Mouse (Mus musculus) v-Abl transformed pro-B cells (cell line): ENCODE measurements around the gene 9530077C05Rik.

Experiments used
- in situ Hi-C, 2 experiments: fragments of 400-800 bp; cut with MboI; formaldehyde crosslinking; loops; one replicate each; pipeline ENCODE4 v1.15.1; 2025; ENCODE audit not compliant: unreplicated experiment in 2 of 2

9530077C05Rik gene

DNA sequence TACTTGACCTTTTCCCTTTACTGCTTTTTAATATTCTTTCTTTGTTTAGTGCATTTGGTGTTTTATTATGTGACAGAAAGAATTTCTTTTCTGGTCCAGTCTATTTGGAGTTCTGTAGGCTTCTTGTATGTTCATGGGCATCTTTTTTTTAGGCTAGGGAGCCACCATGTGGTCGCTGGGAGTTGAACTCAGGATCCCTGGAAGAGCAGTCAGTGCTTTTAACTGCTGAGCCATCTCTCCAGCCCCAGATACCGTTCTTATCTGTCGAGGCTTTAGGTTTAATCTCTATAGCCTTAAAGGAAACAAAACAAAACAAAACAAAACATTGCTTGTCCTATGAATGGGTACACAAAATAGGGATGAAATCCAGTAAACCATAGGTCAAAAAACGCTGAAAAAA is 3.0 kb upstream of the 9530077C05Rik start:
- in situ Hi-C loops, result loop anchor here (5.0 to 10.0 kb wide), 7 partner anchors 176 to 431 kb away; partner anchors contain the start of genes Pigyl (in 2 of the 2) and Zfp809 (in 1 of the 2)

DNA sequence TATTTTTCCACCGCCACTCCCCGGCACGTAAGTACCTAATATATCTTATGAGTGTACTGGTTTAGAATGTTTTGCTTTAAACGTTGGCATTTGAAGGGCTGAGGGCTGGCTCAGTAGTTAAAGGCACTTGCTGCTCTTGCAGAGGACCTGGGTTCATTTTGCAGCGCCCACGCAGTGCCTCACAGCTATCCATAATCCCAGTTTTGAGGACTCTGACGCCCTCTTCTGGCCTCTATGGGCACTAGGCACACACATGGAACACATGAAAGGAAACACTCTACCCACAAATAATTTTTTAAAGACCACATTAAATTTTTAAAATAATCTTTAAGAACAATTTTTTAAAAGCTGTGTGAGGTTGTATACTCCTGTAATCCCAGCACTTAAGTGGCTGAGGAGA is 1.8 kb upstream of the 9530077C05Rik start:
- in situ Hi-C loops, result loop anchor here (5.0 to 10.0 kb wide), 7 partner anchors 177 to 432 kb away; partner anchors contain the start of genes Pigyl (in 2 of the 2) and Zfp809 (in 1 of the 2)

DNA sequence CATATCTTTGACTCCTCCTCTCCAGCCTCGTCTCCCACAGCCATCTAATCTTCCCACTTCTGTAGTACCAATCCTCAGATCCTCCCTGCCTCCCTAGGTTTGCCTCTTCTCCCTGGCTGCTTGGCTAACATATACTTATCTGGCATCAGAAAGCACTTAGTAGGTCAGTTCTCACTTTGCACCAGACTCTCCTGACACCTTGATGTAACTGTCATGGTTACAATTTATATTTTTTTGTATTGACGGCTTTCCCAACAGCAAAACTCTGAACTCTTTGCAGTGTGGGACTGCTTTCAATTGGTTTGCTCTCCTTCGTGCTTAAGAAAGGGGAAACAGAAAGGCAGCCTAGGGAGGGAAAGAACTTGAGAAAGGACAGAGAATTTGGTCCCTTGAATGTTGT is 4.9 kb downstream of the 9530077C05Rik start:
- in situ Hi-C loops, result loop anchor here in 1 of 2 experiments (10.0 kb wide), 2 partner anchors 49 to 441 kb away; partner anchors contain the start of gene Rp9

DNA sequence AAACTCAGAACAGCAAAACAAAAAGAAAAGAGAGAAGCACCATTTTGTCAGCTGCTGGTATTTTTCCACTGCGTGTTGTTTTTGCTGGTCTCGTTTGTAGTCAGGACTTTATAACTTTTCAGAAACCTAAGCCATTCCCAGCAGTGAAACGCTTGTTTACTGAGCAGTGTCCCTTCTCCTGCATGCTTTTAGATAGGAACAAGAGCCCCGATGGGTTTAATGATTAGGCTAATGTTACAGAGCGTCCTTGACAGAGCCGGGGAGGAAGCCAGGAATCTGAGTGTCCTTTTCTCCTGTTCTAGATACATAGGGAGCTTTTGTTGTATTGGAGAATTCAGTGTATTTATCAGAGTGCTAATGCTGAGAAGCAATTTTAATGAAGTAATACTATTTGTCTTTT is 6.2 kb downstream of the 9530077C05Rik start:
- in situ Hi-C loops, result loop anchor here in 1 of 2 experiments (10.0 kb wide), 2 partner anchors 47 to 443 kb away; partner anchors contain the start of gene Rp9

DNA sequence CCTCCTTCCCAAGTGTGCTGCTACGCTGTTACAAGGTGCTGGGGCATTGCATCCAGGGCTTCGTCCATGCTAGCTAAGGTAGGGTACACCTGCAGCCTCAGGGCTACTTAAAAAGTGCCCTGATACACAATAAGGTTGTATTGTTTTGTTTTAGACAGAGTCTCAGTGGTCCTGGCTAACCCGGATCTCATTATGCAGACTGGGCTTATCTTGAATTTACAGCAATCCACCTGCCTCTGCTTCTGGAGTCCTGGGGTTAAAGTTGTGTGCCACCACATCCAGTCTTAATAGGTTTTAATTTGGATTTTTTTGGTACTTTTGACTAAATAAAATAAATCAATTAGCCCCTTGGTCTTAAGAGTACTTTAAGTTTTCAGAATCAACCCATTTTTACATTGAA is 8.6 kb downstream of the 9530077C05Rik start:
- in situ Hi-C loops, result loop anchor here in 1 of 2 experiments (10.0 kb wide), 2 partner anchors 45 to 445 kb away; partner anchors contain the start of gene Rp9

DNA sequence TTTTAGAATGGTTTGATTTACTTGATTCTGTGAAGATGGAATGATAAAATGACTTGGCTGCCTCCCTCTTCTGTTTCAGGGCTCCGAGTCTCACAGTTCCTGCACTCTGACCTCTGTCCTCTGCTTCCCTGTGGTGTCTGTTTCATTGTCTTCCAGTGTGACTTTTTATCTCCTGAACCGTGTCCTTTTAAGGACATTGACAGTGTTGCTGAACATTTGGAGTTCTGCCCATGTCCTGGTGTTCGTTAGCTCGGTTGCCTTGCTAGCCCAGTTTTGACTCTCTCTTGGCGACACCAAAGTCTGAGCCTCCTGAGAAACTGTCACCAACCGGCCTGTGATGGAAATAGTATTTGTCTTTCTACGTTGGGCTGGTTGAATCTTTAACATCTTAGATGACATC is 9.2 kb downstream of the 9530077C05Rik start:
- in situ Hi-C loops, result no loop called here

DNA sequence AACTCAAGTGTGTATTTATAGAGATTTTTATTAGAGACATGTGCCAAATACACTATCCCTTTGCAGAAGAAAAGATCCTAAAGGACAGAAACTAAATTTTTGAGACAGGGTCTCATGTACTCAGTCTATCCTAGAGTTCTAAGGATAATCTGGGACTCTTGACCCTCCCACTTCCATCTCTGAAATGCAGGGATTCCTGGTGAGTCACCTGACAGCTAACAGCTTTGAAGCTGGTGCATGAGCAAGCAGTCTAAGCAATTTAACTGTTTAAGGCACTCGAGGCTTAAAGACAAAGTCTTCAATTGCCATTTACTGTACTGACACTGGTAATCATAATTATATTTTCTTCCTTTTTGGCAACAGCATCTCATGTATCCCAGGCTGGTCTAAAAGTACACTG is 11.2 kb downstream of the 9530077C05Rik start:
- in situ Hi-C loops, result no loop called here

DNA sequence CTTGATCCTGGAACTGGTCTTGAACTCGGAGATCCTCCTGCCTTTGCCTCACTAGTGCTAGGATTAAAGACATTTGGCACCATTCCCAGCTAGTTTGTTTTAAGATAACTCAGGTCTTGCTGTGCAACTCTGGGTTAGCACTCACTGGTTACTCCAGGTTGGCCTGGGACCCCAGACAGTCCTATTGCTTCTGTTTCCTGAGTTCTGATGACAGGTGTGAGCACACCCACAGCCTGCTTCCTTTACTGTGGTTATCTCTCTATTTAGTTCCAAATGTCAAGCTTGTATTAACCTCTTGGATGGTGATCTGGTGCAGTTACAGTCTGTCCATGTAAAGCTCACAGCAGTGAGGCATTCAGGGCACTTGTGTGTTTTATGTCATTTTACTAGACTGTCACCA is 12.2 kb downstream of the 9530077C05Rik start:
- in situ Hi-C loops, result no loop called here

DNA sequence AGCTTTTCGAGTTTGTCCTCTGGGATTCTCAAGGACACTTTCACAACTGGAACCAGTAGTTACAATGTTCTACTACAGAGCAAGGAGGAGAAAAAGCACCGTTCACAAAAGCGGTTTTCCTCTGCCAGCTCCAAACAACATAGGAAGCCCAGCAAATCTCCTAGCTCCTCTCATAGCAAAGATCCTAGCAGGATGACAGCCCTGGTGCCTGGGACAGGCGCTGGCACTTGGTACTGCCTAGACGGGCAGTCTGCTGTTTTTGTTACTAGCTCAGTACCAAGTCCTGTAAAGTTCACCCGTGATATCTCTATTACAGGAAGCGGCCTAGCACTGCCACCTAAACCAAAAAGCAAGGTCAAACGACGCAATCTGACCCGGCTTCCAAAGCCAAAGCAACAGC is 12.9 kb downstream of the 9530077C05Rik start:
- in situ Hi-C loops, result no loop called here

DNA sequence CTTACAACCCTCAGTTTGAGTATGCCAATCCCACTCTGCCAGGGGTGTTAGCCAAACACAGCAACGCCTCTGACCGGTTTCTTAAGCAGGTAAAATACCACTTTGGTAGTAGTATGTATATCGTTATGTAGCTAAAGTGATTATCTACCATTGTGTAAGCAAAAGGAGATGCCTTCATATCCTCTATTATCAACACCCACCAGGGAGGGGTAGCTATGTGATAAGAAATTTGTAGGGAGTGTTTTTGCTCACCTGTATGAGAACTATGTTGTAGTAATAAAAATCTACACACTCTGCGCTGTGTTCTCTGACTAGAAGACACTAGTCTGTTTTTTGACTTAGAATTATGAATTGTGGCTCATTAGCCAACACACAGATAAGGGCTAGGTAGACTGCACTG is 13.4 kb downstream of the 9530077C05Rik start:
- in situ Hi-C loops, result loop anchor here (25.0 kb wide), 1 partner anchor 1537 kb away; the partner anchor contains the start of genes Angptl6 (in 2 of the 2), Eif3g (in 2 of the 2) and Ppan (in 2 of the 2)

DNA sequence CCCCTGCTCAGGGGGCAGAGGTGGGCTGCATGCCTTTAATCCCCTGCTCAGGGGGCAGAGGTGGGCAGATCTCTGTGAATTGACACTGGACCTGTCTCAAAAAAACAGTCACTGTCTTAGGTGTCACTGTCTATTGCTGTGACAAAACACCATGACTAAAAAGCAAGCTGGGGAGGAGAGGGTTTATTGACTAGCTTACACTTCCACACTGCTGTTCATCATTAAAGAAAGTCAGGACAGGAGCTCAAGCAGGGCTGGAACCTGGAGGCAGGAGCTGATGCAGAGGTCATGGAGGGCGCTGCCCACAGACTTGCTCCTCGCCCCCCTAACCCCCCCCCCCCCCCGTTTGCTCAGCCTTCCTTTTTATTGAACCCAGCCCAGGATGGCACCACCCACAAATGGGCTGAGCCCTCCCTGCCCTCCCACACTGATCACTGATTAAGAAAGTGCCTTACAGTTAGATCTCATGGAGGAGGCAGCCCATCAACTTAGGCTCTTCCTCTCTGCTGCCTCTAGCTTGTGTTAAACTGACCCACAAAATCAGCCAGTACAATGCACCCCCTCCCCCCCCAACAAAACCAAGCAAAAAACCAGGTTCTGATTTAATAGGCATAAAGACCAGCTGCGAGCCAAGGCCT is 16.8 kb downstream of the 9530077C05Rik start:
- in situ Hi-C loops, result loop anchor here (25.0 kb wide), 1 partner anchor 1541 kb away; the partner anchor contains the start of genes Angptl6 (in 2 of the 2), Eif3g (in 2 of the 2) and Ppan (in 2 of the 2)

DNA sequence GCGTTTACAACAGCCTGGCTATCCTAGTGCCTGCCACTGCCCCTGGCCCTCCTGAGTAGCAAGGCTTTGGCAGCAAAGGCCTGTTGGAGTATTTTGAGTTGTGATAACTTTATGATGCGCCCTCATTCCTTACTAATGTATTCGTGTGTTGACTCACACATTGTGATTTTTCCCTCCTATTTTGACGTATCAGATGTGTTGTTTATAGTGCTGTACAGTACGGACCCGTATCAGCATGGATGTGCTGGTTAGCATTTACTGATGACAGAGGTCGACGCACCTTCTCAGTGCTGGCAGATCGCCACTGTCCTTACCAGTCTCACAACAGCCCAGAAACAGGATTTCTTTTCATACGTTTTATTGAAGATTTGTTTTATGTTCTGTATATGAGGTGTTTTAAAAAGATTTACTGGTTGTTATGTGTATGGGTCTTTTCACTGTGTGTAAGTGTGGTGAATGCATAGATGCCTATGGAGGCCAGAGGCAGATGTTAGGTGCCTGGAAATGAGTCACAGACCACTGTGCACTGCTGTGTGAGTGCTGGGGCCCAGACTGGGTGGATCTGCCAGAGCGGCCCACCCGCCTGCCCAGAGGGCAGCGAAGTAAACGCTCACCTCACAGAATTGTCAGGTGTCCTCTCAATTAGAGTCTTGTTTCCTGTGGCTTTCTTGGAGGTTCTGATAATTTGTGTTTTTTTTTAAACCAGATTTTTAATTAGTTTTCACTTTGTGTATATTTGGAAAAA is 17.5 kb downstream of the 9530077C05Rik start:
- in situ Hi-C loops, result loop anchor here (25.0 kb wide), 1 partner anchor 1542 kb away; the partner anchor contains the start of genes Angptl6 (in 2 of the 2), Eif3g (in 2 of the 2) and Ppan (in 2 of the 2)

DNA sequence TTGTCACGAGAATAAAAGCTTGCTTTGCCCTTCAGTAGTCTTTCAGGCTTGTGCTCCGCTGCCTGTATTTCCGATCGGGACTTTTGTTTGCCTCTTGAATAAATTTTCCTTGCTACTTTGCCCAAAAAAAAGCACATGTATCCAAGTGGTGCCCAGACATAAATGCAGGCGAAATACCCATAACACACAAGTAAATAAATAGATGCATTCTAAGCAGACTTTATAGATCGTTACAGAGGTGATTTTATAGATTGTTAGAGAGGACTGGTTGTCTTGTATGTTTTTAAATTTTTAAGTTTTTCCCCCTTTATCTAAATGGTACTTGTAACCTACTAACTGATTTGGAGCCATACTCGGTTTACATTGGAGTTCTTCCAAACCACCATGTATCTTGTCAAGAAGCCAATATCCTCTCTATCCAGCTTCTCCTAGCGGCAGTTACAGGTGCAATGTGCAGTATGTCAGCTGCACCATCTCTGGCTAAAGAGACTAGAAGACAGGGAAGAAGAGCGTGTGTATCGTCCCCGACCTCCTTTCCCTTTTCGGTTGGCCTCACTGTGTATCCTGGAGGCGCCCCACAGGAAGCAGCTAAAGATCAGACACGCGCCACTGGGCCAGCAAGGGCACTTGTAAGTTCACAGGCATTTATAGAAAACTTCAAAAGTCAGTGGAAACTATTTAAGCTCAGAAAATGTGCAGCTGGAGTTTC is 18.4 kb downstream of the 9530077C05Rik start:
- in situ Hi-C loops, result loop anchor here (25.0 kb wide), 1 partner anchor 1542 kb away; the partner anchor contains the start of genes Angptl6 (in 2 of the 2), Eif3g (in 2 of the 2) and Ppan (in 2 of the 2)

DNA sequence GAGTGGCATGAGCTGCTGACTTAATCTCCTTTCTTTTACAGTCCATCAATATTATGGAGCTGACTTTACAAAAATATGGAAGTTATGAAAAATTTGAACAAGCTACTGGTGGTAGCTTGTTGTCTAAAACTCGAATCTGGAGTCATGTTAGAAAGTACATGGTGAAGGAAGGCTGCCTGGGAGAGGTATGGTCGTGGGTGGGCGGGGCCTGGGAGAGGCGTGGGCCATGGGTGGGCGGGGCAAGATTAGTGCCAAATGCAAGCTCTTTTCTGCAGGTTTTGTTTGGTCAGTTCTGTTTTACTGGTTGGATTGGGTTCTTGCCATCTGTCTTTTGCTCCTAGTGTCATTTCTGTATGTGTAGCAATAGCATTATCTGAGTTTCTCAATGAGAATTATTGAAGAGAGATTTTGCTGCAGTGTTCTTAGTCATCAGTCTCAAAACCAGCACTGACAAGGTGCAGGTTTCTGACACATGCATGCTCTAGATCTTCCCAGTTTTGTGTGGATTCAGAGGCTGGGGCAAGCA is 19.1 kb downstream of the 9530077C05Rik start:
- in situ Hi-C loops, result loop anchor here (25.0 kb wide), 1 partner anchor 1543 kb away; the partner anchor contains the start of genes Angptl6 (in 2 of the 2), Eif3g (in 2 of the 2) and Ppan (in 2 of the 2)

DNA sequence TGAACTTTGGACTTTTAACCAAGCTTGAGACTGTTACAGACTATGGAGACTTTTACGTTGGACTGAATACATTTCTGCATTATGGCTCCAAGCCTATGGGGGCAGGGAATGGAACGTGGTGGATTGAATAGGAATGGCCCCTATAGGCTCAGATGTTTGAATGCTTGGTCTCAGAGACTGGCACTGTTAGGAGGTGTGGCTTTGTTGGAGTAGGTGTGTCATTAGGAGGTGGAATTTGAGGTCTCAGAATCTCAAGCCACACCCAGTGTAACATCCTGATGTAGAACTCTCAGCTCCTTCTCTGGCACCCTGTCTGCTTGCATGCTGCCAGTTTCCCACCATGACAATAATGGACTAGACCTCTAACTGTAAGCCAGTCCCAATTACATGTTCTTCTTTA is 21.9 kb downstream of the 9530077C05Rik start:
- in situ Hi-C loops, result loop anchor here (25.0 kb wide), 1 partner anchor 1546 kb away; the partner anchor contains the start of genes Angptl6 (in 2 of the 2), Eif3g (in 2 of the 2) and Ppan (in 2 of the 2)

DNA sequence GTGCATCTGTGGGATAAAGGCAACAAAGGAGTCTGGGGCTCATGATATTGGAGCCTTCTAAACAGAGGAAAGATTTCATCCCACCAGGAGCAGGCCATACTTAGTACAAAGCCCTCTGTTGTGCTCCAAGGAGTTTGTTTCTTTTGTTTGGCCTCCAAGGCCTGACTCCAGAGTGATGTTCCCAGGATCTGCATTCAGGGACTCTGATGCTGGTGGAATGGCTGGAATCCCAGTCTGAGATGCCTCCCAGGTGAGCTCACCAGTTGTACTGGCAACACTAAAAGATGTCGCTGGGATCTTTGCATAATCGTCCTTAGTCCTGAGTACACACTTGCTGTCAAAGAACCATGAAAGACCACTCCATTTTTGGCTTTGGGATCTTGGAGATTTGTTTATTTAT is 22.8 kb downstream of the 9530077C05Rik start:
- in situ Hi-C loops, result loop anchor here (25.0 kb wide), 1 partner anchor 1547 kb away; the partner anchor contains the start of genes Angptl6 (in 2 of the 2), Eif3g (in 2 of the 2) and Ppan (in 2 of the 2)

DNA sequence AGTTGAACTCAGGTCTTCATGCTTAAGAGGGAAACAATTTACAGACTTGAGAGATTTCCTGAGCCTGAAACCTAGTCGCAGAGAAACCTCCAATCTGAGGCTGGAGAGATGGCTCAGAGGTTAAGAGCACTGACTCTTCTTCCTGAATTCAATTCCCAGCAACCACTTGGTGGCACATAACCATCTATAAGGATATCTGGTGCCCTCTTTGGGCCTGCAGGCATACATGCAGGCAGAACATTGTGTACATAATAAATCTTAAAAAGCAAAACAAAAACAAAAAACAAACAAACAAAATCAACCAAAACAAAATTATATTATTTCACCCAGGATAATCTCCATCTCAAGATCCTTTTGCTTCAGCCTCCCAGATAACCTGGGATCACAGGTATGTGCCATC is 27.5 kb downstream of the 9530077C05Rik start:
- in situ Hi-C loops, result loop anchor here (25.0 kb wide), 1 partner anchor 1552 kb away; the partner anchor contains the start of genes Angptl6 (in 2 of the 2), Eif3g (in 2 of the 2) and Ppan (in 2 of the 2)

DNA sequence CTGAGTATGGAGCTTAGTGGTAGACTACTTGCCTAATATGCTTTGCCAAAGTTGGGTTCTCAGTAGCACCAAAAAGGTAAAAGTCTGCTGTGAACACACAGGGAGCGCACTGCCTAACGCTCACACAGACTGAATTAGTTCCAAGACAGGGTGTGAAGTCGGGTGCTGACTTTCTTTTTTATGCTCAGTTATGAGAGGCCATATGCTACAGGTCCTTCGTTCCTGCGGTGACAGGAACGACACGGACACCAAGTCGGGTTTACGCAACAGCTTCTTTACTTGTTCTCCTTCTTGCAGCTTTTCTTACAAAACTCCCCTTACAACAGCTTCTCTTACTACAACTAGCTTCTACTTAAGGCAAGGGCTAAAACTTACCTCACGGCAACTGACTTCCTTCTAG is 31.8 kb downstream of the 9530077C05Rik start:
- in situ Hi-C loops, result loop anchor here (25.0 kb wide), 1 partner anchor 1556 kb away; the partner anchor contains the start of genes Angptl6 (in 2 of the 2), Eif3g (in 2 of the 2) and Ppan (in 2 of the 2)

DNA sequence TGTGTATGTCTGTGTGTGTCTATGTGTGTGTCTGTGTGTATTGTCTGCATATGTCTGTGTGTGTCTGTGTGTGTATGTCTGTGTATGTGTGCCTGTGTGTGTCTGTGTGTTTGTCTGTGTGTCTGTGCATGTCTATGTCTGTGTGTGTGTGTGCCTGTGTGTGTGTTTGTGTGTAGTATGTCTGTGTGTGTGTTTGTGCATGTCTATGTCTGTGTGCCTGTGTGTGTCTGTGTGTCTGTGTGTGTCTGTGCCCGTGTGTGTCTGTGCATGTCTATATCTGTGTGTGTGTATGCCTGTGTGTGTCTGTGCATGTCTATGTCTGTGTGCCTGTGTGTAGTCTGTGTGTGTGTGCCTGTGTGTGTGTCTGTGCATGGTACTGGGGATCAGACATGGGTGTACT is 33.8 kb downstream of the 9530077C05Rik start:
- in situ Hi-C loops, result loop anchor here (25.0 kb wide), 1 partner anchor 1558 kb away; the partner anchor contains the start of genes Angptl6 (in 2 of the 2), Eif3g (in 2 of the 2) and Ppan (in 2 of the 2)
